Mouse (Mus musculus) hindbrain, embryonic 11.5 days (tissue): ENCODE results near the gene Olfr891. TPM values are rescaled to one million over a fixed set of nuclear protein-coding genes. Genes with fewer than 3 reads are reported as not detected.
"Not testable (repeated sequence)": the region's sequence is repeated elsewhere in the genome, so short reads cannot be mapped to it uniquely, and the experiment has no call there.

Experiments
- ATAC-seq: fragments of 200-750 bp; cut with Nextera tagmentation; 2 replicates; pipeline ENCODE4 v1.8.0; 2017; ENCODE audit warnings: mild to moderate bottlenecking, moderate TSS enrichment, moderate library complexity; ENCODE audit not compliant: low FRiP score
- DNase-seq: peaks from one replicate; pipeline ENCODE4 v3.0.0-alpha.2; 2015; ENCODE audit warnings: low spot score
- H3K27ac ChIP-seq: fragments of 300-500 bp; sonication (generic); 2 replicates; pipeline ENCODE4 v1.5.1; 2014; ENCODE audit warnings: mild to moderate bottlenecking, low read depth, low read length
- H3K27me3 ChIP-seq: fragments of 300-500 bp; sonication (generic); 2 replicates; pipeline ENCODE4 v1.6.1; 2014; ENCODE audit warnings: mild to moderate bottlenecking, low read length, moderate library complexity, mixed read lengths; ENCODE audit not compliant: control insufficient read depth, insufficient read depth
- H3K36me3 ChIP-seq: fragments of 300-500 bp; sonication (generic); 2 replicates; pipeline ENCODE4 v1.6.1; 2014; ENCODE audit warnings: mild to moderate bottlenecking, low read length, moderate library complexity, mixed read lengths; ENCODE audit not compliant: control insufficient read depth, insufficient read depth
- H3K4me1 ChIP-seq: fragments of 300-500 bp; sonication (generic); replicated peaks from 2 replicates; pipeline ENCODE4 v1.6.1; 2014; ENCODE audit warnings: low read length, mixed read lengths; ENCODE audit not compliant: control insufficient read depth, insufficient read depth
- H3K4me2 ChIP-seq: fragments of 300-500 bp; sonication (generic); replicated peaks from 2 replicates; pipeline ENCODE4 v1.6.1; 2014; ENCODE audit warnings: mild to moderate bottlenecking, low read depth, low read length
- H3K4me3 ChIP-seq: fragments of 300-500 bp; sonication (generic); 2 replicates; pipeline ENCODE4 v1.5.1; 2014; ENCODE audit warnings: low read depth, low read length
- H3K9ac ChIP-seq: fragments of 300-500 bp; sonication (generic); 2 replicates; pipeline ENCODE4 v1.6.1; 2014; ENCODE audit warnings: low read depth, low read length
- H3K9me3 ChIP-seq: fragments of 300-500 bp; sonication (generic); 2 replicates; pipeline ENCODE4 v1.6.1; 2016; ENCODE audit warnings: low read length; ENCODE audit not compliant: control insufficient read depth
- WGBS: fragments of 180-500 bp; shearing (Covaris S2); extraction: QIAGEN DNeasy Blood & Tissue Kit; methylation state at CpG from one replicate; pipeline ENCODE4 v1.1.7; 2014; 5-methylcytosine and 5-hydroxymethylcytosine counted together
- polyA plus RNA-seq: library from polyadenylated mRNA; unstranded; fragments of >200 nt; fragmentation: Nextera tagmentation; extraction: Ambion mirVana; gene quantifications from 2 replicates; pipeline ENCODE4 v1.2.1, GENCODE M21; 2014

Gene Olfr891
- not detected in 2 replicates for polyA plus RNA-seq

DNA sequence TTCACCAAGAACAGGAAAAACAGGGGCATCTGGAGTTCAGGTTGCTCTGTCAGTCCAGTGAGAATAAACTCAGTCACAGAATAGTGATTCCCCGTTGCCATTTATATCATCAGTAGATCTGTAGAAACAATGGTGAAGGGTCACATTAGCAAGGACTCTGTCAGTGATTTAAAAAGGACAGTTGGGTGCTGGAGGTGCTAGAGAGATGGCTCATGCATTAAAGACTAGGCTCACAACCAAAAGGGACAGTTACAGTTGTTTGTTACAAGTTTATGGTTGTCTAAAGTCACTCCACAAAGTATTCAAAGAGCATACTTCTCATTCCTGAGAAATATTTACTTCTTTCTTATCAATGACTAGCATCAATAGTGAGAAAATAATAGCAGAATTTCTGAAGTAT, at the start of gene Olfr891:
Olfr891 (minus strand) TSS at position 101 of the 400 bp plus-strand sequence.
- Histone ChIP-seq H3K9me3 (no peaks in the 10 kb centered on the region), H3K36me3 (no peaks in the 10 kb centered on the region), H3K4me2 (no peak within 1 kb of the TSS), H3K4me1 (no peaks in the 10 kb centered on the region), H3K9ac (no peak within 1 kb of the TSS), H3K27me3 (no peaks in the 10 kb centered on the region), H3K27ac (no peak within 1 kb of the TSS), H3K4me3 (no peak within 1 kb of the TSS)
- DNase-seq (no peak), ATAC-seq (no peak)
- WGBS: 91% methylated on average over 1 of the region's 1 CpGs

GRCm38 (mm10) chr9:38217755-38218154, 37.1 kb upstream of the Olfr891 start, which contains the start of gene Olfr894:
Gene Olfr894, plus strand, starts transcription at chr9:38218055.
- H3K27ac ChIP-seq: no peak within 1 kb of the TSS
- no peaks in the 10 kb centered on the region for H3K36me3 ChIP-seq
- H3K4me2 ChIP-seq: no peak within 1 kb of the TSS
- H3K9me3 ChIP-seq: no peaks in the 10 kb centered on the region
- H3K4me1 ChIP-seq: no peaks in the 10 kb centered on the region
- ATAC-seq (no peak), DNase-seq (no peak)
- no peak within 1 kb of the TSS for H3K4me3 ChIP-seq
- no peaks in the 10 kb centered on the region for H3K27me3 ChIP-seq
- no peak within 1 kb of the TSS for H3K9ac ChIP-seq

GRCm38 (mm10) chr9:38208065-38208464, 27.4 kb upstream of the Olfr891 start, which contains the start of gene Olfr893:
Gene Olfr893, plus strand, starts transcription at chr9:38208365.
- H3K27ac ChIP-seq: no peak within 1 kb of the TSS
- no peaks in the 10 kb centered on the region for H3K4me1 ChIP-seq
- ATAC-seq (no peak), DNase-seq (no peak)
- no peak within 1 kb of the TSS for H3K4me3 ChIP-seq
- no peaks in the 10 kb centered on the region for H3K9me3 ChIP-seq
- H3K36me3 ChIP-seq: no peaks in the 10 kb centered on the region
- no peaks in the 10 kb centered on the region for H3K27me3 ChIP-seq
- 85% methylated on average over 3 of the region's 3 CpGs for WGBS
- H3K9ac ChIP-seq: no peak within 1 kb of the TSS
- H3K4me2 ChIP-seq: no peak within 1 kb of the TSS

DNA sequence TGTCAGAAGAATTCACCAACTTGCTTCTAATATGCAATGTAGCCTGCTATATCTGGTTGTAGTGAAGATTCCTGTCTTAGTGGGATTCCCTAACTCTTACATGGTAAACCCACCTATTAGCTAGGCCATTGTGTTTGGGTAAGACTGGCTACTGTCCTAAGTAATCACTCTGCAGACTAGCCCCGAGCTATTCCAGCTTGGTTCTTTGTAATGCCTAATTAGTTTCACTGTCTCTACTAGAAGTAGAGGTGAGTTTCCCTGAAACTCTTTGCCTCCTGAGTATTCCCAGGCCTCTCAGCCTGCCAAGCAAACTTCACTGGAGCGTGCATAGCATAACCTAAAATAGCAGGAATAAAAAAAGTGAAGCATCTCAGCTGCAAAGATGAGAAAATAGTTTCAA, 12.3 kb downstream of the Olfr891 start:
- DNase-seq, ATAC-seq, H3K9me3 ChIP-seq, H3K9ac ChIP-seq, H3K36me3 ChIP-seq, H3K4me3 ChIP-seq, H3K27me3 ChIP-seq, H3K4me2 ChIP-seq, H3K4me1 ChIP-seq, H3K27ac ChIP-seq: not testable (repeated sequence)
- WGBS: 48% methylated on average over 2 of the region's 2 CpGs

DNA sequence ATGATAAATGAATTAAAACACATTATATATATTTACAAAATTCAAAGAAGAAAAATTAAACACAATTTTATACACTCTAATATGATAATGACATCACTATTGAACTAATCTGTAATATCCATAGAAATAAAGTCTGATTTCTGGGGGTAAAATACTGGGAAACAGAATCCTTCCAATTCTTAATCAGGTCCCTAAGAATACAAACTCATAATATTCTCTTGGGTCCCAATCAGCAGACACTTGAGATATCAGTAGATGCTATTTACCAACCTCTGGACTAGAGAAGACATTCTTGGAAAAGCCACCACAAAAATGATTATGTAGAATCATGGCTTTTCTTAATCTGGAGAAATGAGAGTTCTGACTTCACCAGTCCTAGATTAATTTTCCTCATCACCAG, 38.4 kb downstream of the Olfr891 start, which contains the start of gene Olfr890:
Olfr890 (plus strand) TSS at position 301 of the 400 bp plus-strand sequence.
- Histone ChIP-seq H3K4me1 (no peaks in the 10 kb centered on the region), H3K4me2 (no peak within 1 kb of the TSS), H3K9me3 (no peaks in the 10 kb centered on the region), H3K27me3 (no peaks in the 10 kb centered on the region), H3K4me3 (no peak within 1 kb of the TSS), H3K9ac (no peak within 1 kb of the TSS), H3K27ac (no peak within 1 kb of the TSS), H3K36me3 (no peaks in the 10 kb centered on the region)
- DNase-seq (no peak), ATAC-seq (no peak)

Other genes starting within 250 kb of the Olfr891 start
- gene Olfr881, start 189.0 kb downstream of the Olfr891 start, polyA plus RNA-seq: not detected in 2 replicates
- not detected in 2 replicates for gene Olfr883, start 155.0 kb downstream of the Olfr891 start, polyA plus RNA-seq
- not detected in 2 replicates for gene Olfr884, start 134.3 kb downstream of the Olfr891 start, polyA plus RNA-seq
- gene Olfr885, start 119.5 kb downstream of the Olfr891 start, polyA plus RNA-seq: not detected in 2 replicates
- not detected in 2 replicates for gene Olfr887, start 96.7 kb downstream of the Olfr891 start, polyA plus RNA-seq
- not detected in 2 replicates for gene Olfr888, start 72.7 kb downstream of the Olfr891 start, polyA plus RNA-seq
- 0.06 and 0.14 TPM in 2 replicates for gene Olfr889, start 65.6 kb downstream of the Olfr891 start, polyA plus RNA-seq
- gene Olfr890, start 38.3 kb downstream of the Olfr891 start, polyA plus RNA-seq: not detected in 2 replicates
- not detected in 2 replicates for gene Olfr893, start 27.5 kb upstream of the Olfr891 start, polyA plus RNA-seq
- not detected in 2 replicates for gene Olfr894, start 37.2 kb upstream of the Olfr891 start, polyA plus RNA-seq
- gene Olfr143, start 72.0 kb upstream of the Olfr891 start, polyA plus RNA-seq: not detected in 2 replicates
- not detected in 2 replicates for gene Olfr895, start 87.0 kb upstream of the Olfr891 start, polyA plus RNA-seq
- gene Olfr896-ps1, start 110.3 kb upstream of the Olfr891 start, polyA plus RNA-seq: not detected in 2 replicates
- not detected in 2 replicates for gene Olfr25, start 148.2 kb upstream of the Olfr891 start, polyA plus RNA-seq
- not detected in 2 replicates for gene Olfr898, start 167.6 kb upstream of the Olfr891 start, polyA plus RNA-seq
- gene Olfr250, start 186.1 kb upstream of the Olfr891 start, polyA plus RNA-seq: not detected in 2 replicates
- not detected in 2 replicates for gene Olfr251, start 196.3 kb upstream of the Olfr891 start, polyA plus RNA-seq
- gene Olfr147, start 220.9 kb upstream of the Olfr891 start, polyA plus RNA-seq: not detected in 2 replicates
- gene Olfr901, start 248.6 kb upstream of the Olfr891 start, polyA plus RNA-seq: not detected in 2 replicates